Mouse (Mus musculus): ENCODE results near the gene 2010003K11Rik. TPM values are rescaled to one million over a fixed set of nuclear protein-coding genes. Genes with fewer than 3 reads are reported as not detected.
"Not testable (repeated sequence)": the region's sequence is repeated elsewhere in the genome, so short reads cannot be mapped to it uniquely, and the experiment has no call there.

2010003K11Rik gene
- polyA plus RNA-seq, 1 experiment, result not detected

DNA sequence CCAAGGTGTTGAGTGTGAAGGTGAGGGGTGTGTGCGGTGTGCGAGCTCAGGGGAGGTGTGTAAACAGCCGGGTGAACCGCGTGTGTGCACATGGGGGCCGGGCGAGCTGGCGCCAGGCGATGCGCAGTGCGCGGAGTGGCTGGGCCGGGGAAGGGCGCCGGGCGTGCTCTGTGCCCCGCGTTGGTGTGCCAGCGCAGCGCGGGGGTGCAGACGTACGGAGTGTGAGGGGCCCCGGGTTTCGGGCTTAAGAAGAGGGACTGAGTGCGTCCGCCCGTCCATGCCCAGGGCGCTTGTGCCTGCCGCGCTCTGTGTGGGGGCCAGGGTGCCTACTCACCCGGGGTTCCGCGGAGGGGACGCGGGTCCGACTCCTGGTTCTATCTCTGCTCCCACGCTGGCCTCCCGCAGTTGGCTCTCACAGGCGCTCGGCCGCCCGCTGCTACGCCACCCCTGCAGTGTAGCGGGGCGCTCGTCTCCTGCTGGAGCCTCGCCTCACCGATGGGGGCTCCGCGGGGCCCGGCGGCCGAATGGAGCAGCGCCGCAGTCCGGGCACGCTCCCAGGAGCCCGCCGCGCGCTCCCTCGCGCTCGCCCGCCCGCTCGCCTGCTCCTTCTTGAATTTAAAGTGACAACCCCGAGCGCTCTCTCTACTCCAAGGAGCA, 21.7 kb downstream of the 2010003K11Rik start:
- under 1% methylated on average over 70 of the region's 70 CpGs for WGBS

DNA sequence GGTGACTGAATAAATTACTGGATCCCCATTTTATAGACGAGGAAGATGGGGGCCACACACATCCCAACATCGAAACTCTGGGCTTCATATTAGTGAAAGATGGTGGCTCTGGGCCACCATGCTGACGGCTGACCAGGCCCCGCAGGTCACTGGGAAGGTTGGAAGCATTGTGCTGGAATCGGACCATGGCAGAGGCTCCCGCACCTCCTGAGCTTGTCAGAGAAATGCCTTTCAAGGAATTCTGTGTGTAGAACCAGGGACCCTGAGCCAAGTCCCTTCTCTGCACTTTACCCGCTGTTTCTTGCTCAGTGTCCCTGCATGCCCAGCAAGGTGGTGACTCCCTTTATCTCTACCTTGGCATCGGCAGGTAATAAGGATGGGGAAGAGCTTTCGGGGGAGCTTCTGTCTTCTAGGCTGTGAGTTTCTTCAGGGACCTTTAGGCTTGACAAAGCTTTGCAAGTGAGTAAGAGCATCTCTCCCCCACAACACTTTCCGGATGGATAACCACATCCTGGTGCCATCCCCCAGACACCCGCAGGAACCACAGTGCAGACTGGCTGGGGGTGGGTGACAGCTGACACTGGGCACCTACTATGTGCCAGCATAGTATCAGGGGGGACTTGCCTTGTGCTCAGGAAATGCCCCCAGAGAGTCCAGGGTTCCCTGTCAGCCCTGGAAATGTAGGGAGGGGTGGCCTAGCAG, 23.0 kb downstream of the 2010003K11Rik start:
- WGBS, result 68% methylated on average over 11 of the region's 11 CpGs
- H3K4me3 ChIP-seq (ENCODE audit: insufficient read depth, low read depth, low read length), result no peak overlapping the region
- peaks cover 26% of the 10 kb centered on the region for H3K4me1 ChIP-seq (ENCODE audit: control insufficient read depth, insufficient read depth, low read length)
- no peak overlapping the region for H3K27ac ChIP-seq (ENCODE audit: insufficient read depth, low read depth, low read length)
- TF ChIP-seq POLR2A (IDR thresholded peaks at IDR 0.05; ENCODE audit: insufficient read depth, low read depth, low read length) (no peak), CTCF (IDR thresholded peaks at IDR 0.05; ENCODE audit: insufficient read depth, low read depth, low read length) (no peak)

More for the DNA sequence above, 21.7 kb downstream of the 2010003K11Rik start:
- Histone ChIP-seq H3K4me1 (ENCODE audit: control insufficient read depth, insufficient read depth, low read length) (peaks cover 26% of the 10 kb centered on the region), H3K4me3 (ENCODE audit: insufficient read depth, low read depth, low read length) (peak overlapping the region; percentile 61), H3K27ac (ENCODE audit: insufficient read depth, low read depth, low read length) (peak overlapping the region; percentile 74)
- TF ChIP-seq CTCF (IDR thresholded peaks at IDR 0.05; ENCODE audit: insufficient read depth, low read depth, low read length), result no peak
- TF ChIP-seq POLR2A (IDR thresholded peaks at IDR 0.05; ENCODE audit: insufficient read depth, low read depth, low read length), result peak; percentile 65

DNA sequence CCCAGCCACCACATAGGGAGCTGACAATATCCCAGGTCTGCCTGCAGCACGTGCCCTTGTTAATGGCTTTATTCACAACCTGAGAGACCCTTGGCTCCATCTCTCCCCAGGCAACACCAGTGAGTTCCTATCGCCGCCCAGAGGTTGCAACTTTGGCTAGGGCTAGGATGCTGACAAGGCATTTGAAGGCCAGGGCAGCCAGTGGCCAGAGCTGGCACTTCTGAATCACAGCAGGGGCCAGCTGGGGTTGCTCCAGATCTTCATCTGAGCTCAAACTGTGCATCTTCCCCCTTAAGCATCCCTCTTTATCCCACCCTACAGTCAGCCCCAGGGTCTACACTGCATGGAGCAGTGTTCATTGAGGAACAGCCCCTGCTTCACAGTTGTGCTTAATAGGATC, 23.6 kb downstream of the 2010003K11Rik start:
- no peak overlapping the region for H3K4me3 ChIP-seq (ENCODE audit: insufficient read depth, low read depth, low read length)
- peaks cover 28% of the 10 kb centered on the region for H3K4me1 ChIP-seq (ENCODE audit: control insufficient read depth, insufficient read depth, low read length)
- TF ChIP-seq CTCF (IDR thresholded peaks at IDR 0.05; ENCODE audit: insufficient read depth, low read depth, low read length) (no peak), POLR2A (IDR thresholded peaks at IDR 0.05; ENCODE audit: insufficient read depth, low read depth, low read length) (no peak)
- 79% methylated on average over 3 of the region's 3 CpGs for WGBS
- H3K27ac ChIP-seq (ENCODE audit: insufficient read depth, low read depth, low read length), result no peak overlapping the region

DNA sequence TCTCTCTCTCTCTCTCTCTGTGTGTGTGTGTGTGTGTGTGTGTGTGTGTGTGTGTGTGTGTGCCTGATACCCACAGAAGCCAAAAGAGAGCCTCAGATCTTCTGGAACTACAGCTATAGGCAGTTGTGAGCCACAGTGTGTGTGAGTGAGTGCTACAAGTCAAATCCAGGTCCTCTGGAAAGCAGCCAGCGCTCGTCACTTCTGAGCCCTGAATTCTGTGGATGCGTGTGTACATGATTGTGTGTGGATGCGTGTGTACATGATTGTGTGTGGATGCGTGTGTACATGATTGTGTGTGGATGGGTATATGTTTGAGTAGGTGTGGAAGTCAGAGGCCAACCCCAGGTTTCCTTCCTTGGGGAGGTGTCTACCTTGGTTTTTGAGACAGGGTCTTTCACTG, 24.8 kb downstream of the 2010003K11Rik start:
- TF ChIP-seq CTCF (IDR thresholded peaks at IDR 0.05; ENCODE audit: insufficient read depth, low read depth, low read length), result no peak
- TF ChIP-seq POLR2A (IDR thresholded peaks at IDR 0.05; ENCODE audit: insufficient read depth, low read depth, low read length), result no peak
- Histone ChIP-seq H3K4me3 (ENCODE audit: insufficient read depth, low read depth, low read length) (no peak overlapping the region), H3K4me1 (ENCODE audit: control insufficient read depth, insufficient read depth, low read length) (peaks cover 28% of the 10 kb centered on the region), H3K27ac (ENCODE audit: insufficient read depth, low read depth, low read length) (no peak overlapping the region)
- 91% methylated on average over 5 of the region's 5 CpGs for WGBS

DNA sequence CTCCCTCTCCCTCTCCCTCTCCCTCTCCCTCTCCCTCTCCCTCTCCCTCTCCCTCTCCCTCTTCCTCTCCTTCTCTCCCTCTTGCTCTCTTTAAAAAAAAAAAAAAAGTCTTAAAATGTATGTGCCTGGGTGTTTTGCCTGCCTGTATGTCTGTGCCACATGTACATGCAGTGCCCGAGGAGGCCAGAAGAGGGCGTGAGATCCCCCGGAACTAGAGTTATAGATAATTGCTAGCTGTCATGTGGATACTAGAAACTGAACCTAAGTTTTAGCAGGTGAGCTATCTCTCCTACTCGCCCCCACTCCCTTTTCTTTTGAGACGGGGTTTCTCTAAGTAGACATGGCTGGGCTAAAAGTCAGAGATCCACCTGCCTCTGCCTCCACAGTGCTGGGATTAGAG, 30.0 kb downstream of the 2010003K11Rik start:
- peaks cover 13% of the 10 kb centered on the region for H3K4me1 ChIP-seq (ENCODE audit: control insufficient read depth, insufficient read depth, low read length)
- TF ChIP-seq POLR2A (IDR thresholded peaks at IDR 0.05; ENCODE audit: insufficient read depth, low read depth, low read length) (no peak), CTCF (IDR thresholded peaks at IDR 0.05; ENCODE audit: insufficient read depth, low read depth, low read length) (no peak)
- no peak overlapping the region for H3K27ac ChIP-seq (ENCODE audit: insufficient read depth, low read depth, low read length)
- WGBS, result 34% methylated on average over 5 of the region's 5 CpGs
- H3K4me3 ChIP-seq (ENCODE audit: insufficient read depth, low read depth, low read length), result no peak overlapping the region

DNA sequence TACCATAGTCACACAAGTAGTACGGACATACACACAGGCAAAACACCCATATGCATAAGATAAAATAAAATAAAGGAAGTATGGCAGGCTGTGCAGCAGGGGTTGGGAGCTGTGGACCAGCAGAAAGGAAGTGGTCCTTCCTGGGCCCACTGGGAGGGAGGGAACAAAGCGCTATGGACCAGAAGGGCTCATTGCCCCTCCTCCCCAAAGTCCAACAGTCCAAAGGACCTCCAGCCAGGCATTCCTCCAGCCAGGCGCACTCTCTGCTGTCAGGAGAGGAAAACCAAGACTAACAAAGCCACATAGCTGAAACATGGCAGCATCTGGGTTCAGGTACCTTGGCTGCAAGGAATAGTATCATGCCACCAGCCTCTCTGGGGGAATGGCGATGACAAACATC, 33.7 kb downstream of the 2010003K11Rik start:
- Histone ChIP-seq H3K4me3 (ENCODE audit: insufficient read depth, low read depth, low read length) (no peak overlapping the region), H3K27ac (ENCODE audit: insufficient read depth, low read depth, low read length) (peak overlapping the region; percentile 38; the same call in 1 of the 2 replicates), H3K4me1 (ENCODE audit: control insufficient read depth, insufficient read depth, low read length) (peaks cover 11% of the 10 kb centered on the region)
- WGBS, result 70% methylated on average over 4 of the region's 4 CpGs
- TF ChIP-seq POLR2A (IDR thresholded peaks at IDR 0.05; ENCODE audit: insufficient read depth, low read depth, low read length), result no peak
- TF ChIP-seq CTCF (IDR thresholded peaks at IDR 0.05; ENCODE audit: insufficient read depth, low read depth, low read length), result no peak

DNA sequence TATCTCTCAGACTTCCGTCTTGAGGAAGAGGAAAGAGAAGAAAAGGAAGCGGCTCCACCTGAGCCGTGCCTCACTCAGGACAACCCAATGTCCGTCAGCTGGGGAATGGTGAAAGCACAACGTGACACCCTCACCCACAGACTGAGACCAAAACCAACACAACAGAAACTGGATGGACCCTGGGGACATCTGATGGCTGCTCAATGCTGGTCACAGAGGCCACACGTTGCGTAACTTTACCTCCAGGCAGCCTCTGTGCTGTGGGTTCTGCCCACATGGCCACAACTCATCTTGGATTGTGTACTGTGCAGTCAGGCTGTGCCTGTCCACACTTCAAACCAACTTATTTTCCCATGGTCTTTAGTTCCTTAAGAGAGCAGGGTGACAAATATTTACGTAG, 36.4 kb downstream of the 2010003K11Rik start:
- 84% methylated on average over 8 of the region's 8 CpGs for WGBS
- Histone ChIP-seq H3K4me1 (ENCODE audit: control insufficient read depth, insufficient read depth, low read length) (peaks cover 11% of the 10 kb centered on the region), H3K27ac (ENCODE audit: insufficient read depth, low read depth, low read length) (no peak overlapping the region), H3K4me3 (ENCODE audit: insufficient read depth, low read depth, low read length) (no peak overlapping the region)
- TF ChIP-seq CTCF (IDR thresholded peaks at IDR 0.05; ENCODE audit: insufficient read depth, low read depth, low read length), result no peak
- TF ChIP-seq POLR2A (IDR thresholded peaks at IDR 0.05; ENCODE audit: insufficient read depth, low read depth, low read length), result no peak

DNA sequence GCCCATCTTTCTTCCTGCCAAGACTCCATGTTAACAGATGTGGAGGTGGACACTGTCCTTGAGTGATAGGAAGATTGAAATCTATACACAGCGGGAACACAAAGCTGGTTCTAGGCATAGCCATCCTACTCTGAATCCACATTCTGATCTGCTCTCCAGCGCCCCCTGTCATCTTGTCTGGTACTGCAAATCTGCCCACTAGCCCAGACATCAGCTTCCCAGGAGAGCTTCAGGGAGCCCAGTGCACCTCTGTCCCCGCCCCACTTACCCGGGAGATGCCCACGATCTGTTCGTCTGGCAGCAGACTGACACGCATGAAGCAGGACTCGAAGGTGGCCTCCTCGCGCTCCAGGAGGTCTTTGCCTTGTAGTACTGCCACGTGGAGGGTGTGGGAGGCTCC, 42.2 kb downstream of the 2010003K11Rik start:
- H3K4me1 ChIP-seq (ENCODE audit: control insufficient read depth, insufficient read depth, low read length), result peaks cover 20% of the 10 kb centered on the region
- 25% methylated on average over 11 of the region's 11 CpGs for WGBS
- H3K4me3 ChIP-seq (ENCODE audit: insufficient read depth, low read depth, low read length), result no peak overlapping the region
- H3K27ac ChIP-seq (ENCODE audit: insufficient read depth, low read depth, low read length), result no peak overlapping the region
- TF ChIP-seq POLR2A (IDR thresholded peaks at IDR 0.05; ENCODE audit: insufficient read depth, low read depth, low read length), result no peak
- TF ChIP-seq CTCF (IDR thresholded peaks at IDR 0.05; ENCODE audit: insufficient read depth, low read depth, low read length), result peak; percentile 60; the same call in 1 of the 2 replicates

DNA sequence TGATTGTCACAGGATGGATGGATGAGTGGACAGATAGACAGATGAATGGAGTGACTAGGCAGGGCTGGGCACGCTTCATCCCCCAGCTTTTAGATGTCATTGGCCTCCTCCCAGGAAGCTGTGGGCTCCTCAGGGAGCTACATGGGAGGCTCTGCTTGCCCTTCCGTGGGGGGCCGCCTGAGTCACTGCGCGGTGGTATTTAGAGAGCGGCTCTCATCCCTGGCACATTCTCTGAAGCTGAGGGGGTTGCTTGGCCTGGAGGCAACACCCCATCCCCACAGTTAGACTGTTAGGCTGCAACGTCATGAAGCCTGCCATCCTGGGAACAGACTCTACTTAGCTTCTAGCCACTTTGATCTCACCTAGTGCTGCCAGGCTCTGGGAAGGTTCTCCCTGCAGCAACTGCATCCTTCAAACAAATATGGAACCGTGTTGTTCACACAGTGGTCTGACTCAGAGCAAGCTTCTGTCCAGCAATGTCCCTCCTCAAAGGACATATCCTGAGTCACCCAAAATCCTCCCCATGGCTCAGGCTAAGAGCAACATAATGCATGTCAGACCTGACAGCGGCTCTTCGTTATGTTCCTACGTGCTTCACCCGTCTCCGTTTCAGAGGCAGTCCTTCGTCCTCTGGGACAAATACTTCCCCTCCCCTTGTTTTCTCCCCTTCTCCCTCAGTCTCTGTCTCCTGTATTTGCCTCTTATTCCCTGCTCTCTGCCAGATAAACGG, 43.1 kb downstream of the 2010003K11Rik start:
- WGBS, result 65% methylated on average over 15 of the region's 15 CpGs
- H3K4me1 ChIP-seq (ENCODE audit: control insufficient read depth, insufficient read depth, low read length), result peaks cover 20% of the 10 kb centered on the region
- no peak for TF ChIP-seq CTCF (IDR thresholded peaks at IDR 0.05; ENCODE audit: insufficient read depth, low read depth, low read length)
- TF ChIP-seq POLR2A (IDR thresholded peaks at IDR 0.05; ENCODE audit: insufficient read depth, low read depth, low read length), result no peak
- peak overlapping the region; percentile 25 for H3K27ac ChIP-seq (ENCODE audit: insufficient read depth, low read depth, low read length)
- no peak overlapping the region for H3K4me3 ChIP-seq (ENCODE audit: insufficient read depth, low read depth, low read length)

DNA sequence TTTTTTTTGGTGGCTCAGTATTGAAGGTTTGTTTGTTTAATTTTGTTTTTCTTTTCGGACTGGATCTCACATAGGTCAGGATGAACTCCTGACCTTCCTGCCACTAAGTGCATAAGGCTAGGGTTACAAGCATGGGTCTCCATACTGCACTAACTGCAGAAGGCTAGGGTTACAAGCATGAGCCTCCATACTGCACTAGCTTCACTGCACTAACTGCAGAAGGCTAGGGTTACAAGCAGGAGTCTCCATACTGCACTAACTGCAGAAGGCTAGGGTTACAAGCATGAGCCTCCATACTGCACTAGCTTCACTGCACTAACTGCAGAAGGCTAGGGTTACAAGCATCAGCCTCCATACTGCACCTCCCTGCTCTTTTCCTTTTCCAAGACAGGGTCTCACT, 44.3 kb downstream of the 2010003K11Rik start:
- whole genome bisulfite sequencing, result 83% methylated on average over 1 of the region's 1 CpGs
- H3K27ac ChIP-seq (ENCODE audit: insufficient read depth, low read depth, low read length), result not testable (repeated sequence)

More for the DNA sequence above, 44.3 kb downstream of the 2010003K11Rik start:
- H3K4me1 ChIP-seq (ENCODE audit: control insufficient read depth, insufficient read depth, low read length), result peaks cover 20% of the 10 kb centered on the region
- not testable (repeated sequence) for H3K4me3 ChIP-seq (ENCODE audit: insufficient read depth, low read depth, low read length)
